Mouse (Mus musculus) granulocyte monocyte progenitor cell, adult 5-6 weeks (primary cell): ENCODE results near the gene Glipr2. TPM values are rescaled to one million over a fixed set of nuclear protein-coding genes. Genes with fewer than 3 reads are reported as not detected.

Source experiments
- ATAC-seq: replicated peaks from 2 replicates; pipeline ENCODE4 v1.8.0; 2016; ENCODE audit warnings: mild to moderate bottlenecking, moderate TSS enrichment, inconsistent platforms; ENCODE audit not compliant: poor library complexity, severe bottlenecking
- total RNA-seq, 2 experiments: library from RNA; stranded (forward) in 1 of 2; stranded (reverse) in 1 of 2; fragments of 200-712, 200-1000 nt in 1 of 2; fragments of >200 nt in 1 of 2; fragmentation: Nextera tagmentation in 1 of 2; gene quantifications; 2 replicates each; pipeline ENCODE4 v1.2.3; 2014 to 2017

Glipr2 gene
- total RNA-seq (2014; fragmentation: Nextera tagmentation) (8.2 and 12.7 TPM in 2 replicates), total RNA-seq (2017) (16.4 and 20.8 TPM in 2 replicates)

DNA sequence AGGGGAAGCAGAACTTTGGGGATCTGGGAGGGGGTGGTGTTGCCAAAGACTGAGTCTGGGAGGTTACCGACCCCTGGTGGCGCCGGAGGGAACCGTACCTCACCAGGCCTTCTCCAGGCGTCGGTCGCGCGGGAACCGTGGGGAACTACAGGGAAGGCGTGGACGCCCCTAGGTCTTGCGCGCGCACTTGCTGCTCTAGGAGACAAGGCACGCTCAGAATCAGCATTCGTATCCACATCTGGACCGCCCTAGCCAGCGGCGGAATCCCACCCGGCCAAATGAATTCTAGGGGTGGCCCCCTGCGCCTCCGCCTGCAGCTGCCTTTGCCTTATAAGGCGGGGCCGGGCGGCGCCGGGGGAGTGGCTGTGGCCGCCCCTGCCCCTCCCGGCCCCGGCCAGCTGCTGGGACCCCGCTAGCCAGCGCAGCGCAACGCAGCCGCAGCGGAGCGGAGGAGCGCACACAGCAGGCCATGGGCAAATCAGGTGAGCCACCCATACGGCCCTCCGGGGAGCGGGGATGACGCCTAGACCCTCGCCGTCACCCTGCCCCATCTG lies at the start of gene Glipr2:
Gene Glipr2, plus strand, starts transcription at position 110 of the 554 bp plus-strand sequence.
- peak; percentile 86 for ATAC-seq

DNA sequence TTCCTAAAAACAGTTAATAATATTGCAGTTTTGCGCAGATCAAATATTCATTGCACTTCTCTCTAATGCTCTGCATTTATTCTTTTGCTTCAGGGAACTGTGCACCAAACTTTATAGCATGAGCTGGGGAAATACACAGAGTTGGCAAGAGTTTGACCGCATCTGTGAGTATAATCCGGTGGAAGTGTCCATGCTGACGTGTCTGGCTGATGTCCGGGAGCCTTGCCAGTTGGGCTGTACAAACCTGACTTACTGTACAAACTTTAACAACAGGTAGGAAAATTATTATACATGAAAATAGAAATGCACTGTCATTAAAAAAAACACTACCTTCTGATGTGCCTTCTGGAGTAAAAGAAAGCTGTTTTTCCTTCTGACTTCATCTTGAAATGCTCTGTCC lies 39.0 kb upstream of the Glipr2 start:
- no peak for ATAC-seq

DNA sequence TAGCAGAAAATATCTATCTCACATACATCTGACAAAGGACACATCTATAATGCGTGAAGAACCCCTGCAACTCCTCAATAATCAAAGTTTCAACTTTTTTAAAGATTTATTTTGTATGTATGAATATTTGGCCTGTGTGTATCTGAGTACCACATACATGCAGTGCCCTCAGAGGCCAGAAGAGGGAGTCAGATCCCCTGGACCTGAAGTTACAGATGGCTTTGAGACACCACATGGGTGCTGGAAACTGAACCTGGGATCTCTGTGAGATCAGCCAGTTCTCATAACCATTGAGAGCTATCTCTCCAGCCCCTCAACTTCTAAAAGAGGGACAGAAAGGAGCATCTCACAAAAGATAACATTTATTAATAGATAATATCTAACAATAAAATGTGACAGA lies 36.6 kb upstream of the Glipr2 start:
- ATAC-seq, result no peak

DNA sequence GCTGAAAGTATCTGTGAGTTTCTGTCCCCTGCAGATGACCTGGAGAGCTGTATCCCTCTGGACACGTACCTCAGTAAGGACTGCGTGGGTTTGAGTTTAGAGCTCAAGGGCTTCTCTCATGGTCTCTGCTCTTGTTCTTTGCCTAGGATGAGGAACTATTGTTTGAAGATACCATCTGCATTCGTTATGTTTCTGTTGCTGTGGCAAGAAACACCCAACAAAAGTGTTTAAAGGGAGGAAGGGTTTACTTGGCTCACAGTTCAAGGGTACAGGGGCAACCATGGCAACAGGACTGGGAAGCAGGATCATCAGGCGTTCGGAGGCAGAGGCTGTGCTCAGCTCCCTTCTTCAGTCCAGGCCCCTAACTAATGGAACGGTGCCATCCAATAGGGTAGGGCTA lies 32.1 kb upstream of the Glipr2 start:
- 0 out of 2 replicates have a peak, but pooled peaks have one; percentile 17 for ATAC-seq

DNA sequence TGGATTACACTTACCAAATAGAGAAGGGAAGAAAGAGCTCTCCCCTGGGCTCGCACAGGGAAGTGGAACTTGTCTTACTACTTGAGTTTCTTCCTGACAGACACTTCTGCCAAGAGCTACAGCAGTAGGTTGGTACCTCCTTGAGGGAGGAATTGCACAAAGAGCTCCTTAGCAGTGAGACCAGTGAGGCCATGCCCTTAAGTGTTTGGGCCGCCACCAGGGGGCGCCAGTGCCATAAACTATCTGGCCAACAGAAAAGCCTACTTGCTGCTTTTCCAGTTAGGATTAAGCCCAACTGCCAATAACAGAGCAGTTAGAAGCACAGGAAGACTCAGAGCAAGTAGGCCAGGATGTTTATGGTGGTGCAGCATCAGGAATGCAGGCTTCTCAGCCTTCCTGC lies 31.4 kb upstream of the Glipr2 start:
- peak; percentile 92 for ATAC-seq

DNA sequence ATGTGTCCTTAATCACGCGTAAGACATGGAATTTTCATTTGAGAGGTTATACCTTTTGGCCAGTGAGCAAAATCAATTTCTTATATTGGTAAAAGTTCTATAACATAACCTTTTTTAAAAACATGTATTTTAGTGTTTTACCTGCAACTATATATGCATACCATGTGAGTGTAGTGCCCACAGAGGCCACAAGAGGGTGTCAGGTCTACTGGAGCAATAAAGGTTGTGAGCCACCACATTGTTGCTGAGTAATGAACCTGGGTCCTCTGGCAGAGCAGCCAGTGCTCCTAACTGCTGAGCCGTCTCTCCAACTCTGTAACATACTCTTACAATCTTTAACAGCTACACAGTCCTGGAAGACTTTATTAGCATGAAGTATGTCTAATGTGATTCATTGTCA lies 29.4 kb upstream of the Glipr2 start:
- ATAC-seq, result peak; percentile 47

DNA sequence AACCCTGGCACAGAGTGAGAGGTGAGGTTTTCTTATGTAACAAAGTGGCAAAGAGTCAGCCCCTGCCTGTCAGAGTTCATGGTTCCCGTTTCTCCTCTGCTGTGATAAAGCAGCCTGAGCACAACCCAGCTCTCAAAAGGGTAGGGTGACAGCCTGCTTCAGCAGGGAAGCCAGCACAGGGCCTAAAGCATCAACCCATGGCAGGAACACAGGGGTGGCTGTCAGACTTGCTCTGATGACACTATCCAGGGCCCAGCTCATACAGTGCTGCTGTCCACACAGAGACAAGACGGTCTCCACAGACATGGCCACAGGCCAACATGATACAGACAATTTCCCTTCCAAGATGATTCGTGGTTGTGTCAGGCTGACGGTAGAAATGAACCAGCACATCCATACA lies 25.3 kb upstream of the Glipr2 start:
- peak; percentile 73 for ATAC-seq

DNA sequence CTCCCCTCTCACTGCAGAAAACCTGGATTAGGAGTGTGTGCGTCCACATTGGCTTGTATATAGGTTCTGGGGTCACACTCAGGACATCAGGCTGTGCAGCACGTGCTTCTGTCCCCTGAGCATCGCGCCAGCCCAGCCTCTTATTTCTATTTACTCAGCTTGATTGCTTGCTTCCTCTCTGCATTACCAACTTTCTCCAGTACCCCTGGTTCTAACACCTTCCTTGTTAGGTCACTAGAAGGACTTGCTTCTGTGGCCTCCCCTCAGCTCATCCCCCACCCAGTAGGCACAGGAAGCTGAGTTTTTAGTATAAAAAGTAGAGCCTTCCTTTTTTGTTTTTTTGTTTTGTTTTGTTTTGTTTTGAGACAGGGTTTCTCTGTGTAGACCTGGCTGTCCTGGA lies 21.0 kb upstream of the Glipr2 start:
- no peak for ATAC-seq

DNA sequence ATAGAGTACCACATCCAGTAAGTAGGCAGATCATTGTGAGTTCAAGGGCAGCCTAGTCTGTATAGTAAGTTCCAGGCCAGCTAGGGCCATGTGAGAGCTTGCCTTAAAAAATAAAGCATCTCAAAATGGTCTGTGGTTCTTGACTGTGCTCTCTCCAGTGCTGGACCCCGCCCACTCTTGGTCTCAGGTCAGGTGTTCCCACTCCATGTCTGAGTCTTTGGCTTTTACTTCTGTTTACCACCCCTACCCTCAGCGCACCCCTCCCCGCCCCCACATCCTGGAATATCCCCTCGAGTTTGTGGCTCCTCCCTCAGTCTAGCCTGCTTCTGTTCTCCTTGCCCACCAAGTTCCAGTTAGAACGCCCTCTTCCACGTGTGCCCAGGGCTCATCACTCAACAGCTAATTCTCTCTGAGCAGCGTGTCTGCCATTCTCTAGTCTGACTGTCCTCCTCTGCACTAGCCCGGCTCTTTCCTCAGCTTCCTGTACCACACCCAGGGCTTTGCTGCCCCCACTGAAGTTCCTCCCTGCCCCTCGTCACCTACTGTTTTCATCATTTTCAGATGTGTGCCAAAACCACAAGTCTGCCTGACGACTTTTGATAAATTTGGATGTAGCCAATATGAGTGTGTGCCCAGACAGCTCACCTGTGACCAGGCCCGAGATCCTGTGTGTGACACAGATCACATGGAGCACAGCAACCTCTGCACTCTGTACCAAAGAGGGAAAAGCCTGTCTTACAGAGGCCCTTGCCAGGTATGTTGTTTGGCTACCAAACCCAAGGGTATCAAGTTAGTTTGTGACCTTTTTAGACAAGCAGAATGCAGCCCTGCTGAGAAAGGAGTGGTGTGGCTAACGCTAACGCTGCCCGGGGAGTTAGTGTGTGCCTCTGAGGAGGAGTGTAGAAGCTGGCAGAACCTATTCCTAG lies 20.2 kb upstream of the Glipr2 start:
- peak; percentile 85 for ATAC-seq

DNA sequence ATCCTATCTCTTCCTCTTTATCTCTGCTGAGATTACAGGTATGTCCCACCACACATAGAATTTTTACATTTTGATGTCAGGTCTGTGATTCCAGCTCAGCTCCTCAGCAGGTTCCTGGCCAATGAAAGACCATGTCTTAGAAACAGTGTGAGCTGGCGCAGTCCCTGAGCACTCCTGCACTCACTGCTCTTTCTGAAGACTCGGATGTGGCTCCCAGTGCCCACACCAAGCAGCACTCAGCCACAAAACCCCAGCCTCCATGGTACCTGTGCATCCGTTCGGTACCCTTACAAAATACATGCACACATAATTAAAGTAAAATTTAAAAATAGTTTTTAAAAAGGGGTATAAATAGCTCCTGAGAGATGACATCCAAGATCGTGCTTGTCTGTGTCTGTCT lies 15.9 kb upstream of the Glipr2 start:
- ATAC-seq, result no peak

DNA sequence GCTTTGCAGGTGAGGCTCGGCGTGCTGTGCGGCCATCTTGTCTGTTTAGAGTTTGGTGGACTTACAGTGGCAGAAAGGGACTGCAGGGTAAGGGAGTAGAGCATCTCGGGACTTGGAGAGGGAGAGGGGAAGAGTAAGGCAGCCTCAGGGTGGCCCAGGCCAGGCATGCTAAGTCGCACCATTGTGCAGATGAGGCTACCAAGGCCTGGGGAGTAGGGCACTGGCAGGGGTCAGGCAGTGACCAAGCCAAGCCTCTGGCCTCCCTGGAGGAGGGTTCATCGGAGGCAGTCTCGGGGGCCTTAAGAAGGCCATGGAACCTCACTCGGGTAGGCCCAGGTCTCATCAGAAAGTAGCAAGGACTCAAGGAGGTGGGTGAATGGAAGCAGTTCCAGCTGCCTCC lies 14.8 kb upstream of the Glipr2 start:
- ATAC-seq, result no peak

DNA sequence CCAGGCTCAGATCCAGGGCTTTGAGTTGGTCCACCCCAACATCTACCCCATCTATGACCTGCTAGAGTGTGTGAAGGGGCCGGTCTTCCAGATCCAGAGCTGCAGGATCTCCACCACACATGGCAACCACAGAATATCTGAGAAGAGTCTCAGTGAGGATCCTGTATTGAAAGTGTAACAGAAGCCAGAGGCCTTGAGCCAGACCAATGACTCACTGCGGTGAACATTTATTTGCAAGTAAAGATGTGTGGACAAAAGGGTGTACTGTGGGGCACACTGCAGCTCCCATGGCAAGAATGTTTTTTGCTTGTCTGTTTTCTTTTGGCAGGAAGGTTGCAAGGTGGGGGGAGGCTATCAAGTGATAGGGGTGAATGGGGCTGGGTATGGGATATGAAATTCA lies 9.6 kb upstream of the Glipr2 start:
- ATAC-seq, result no peak

DNA sequence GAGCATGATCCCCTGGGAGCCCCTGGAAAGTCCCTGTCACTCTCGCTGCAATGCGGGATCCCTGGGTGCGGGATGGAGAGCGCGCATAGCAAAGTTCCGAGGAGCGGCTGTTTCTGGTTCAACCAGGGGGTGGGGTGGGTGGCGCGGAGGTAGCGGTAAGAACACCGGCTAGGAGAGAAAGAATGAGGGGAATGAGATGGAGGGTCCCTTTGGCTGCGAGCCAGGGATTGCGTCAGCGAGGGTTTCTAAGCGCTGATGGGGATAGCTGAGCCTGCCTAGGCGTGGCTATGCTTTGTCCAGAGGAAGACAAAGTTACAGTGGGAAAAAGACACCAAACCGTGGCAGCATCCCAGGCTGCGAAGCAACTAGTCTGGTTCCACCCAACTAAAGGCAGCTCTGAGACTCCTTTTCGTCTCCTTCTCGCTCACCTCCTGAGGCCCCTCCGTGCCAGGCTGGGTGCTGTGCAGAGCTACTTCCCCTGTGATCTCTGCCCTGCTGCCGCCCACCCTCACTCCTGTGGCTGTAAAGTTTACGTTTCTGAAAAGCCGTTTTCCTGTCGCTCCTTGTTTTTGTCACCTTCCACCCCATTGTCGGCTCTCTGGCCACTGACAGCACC lies 753 bp downstream of the Glipr2 start:
- no peak for ATAC-seq

DNA sequence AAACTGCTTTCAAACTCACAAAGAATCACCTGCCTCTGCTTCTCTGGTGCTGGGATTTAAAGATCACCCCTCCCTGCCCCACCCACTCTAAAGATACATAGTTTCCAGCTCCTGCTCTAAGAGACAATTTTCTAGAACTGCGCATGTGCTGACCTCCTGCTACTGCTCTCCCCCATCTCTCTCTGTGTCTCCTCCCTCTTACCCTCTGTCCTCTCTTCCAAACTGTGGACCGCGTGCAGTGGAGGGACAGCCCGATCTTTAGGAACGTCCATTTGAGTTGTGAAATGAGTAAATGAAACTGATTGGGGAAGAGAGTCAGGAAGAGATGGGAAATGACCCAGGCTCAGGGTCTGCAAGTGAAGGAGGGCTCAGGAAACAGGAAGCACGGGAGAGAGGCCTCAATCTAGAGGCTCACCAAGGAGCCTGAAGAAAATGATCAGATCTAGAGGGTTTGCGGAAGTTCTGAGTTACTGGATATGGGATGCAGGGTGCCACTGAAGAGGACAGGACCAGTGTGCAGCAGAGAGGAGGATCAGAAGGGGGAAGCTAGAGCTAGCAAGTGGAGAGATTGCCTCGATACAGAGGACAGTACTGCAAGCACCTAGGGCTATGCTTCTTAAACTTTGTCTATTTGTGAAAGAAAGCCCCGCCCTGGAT lies 2.5 kb downstream of the Glipr2 start:
- peak; percentile 62 for ATAC-seq

DNA sequence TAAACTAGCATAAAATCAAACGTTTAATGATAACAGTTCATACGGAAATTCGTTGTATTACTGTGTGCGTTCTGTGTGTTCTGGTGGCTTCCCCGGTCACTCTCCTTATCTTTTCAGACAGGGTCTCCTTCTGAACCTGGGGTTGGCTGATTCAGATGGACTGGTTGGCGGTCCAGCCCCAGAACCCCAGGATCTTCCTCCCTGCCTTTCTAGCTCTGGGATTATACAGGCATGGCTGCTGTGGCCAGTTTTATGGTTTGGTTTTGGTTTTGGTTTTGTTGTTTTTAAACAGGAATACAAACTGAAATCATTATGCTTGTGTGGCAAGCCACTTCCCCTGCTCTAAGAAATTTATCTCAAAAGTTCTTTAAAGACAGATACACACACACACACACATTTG lies 3.0 kb downstream of the Glipr2 start:
- ATAC-seq, result no peak

DNA sequence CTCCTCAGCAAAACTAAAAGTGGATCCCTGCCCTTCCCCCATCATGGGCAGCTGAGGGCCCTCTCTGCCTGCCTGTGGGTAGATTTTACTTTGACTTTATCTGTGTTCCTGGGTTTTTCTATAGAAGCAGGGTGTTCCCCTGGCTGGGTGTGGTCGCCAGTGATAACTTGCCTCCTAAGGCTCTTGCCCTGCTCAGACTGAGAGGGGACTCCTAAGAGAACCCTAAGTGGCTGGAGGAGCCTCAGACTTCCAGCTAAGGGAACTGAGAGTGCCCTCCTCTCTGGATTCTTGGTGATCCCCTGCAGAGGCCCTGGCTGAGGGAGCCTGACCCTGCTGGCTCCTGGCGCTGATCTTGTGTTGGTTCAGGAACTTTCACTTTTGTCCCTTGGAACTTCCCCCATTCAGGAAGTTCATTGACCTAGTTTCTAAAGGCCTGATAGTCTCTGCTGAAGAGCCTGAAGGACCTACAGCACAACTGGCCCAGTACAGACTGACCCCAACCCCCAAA lies 7.2 kb downstream of the Glipr2 start:
- peak; percentile 8; the same call in 1 of the 2 replicates for ATAC-seq

DNA sequence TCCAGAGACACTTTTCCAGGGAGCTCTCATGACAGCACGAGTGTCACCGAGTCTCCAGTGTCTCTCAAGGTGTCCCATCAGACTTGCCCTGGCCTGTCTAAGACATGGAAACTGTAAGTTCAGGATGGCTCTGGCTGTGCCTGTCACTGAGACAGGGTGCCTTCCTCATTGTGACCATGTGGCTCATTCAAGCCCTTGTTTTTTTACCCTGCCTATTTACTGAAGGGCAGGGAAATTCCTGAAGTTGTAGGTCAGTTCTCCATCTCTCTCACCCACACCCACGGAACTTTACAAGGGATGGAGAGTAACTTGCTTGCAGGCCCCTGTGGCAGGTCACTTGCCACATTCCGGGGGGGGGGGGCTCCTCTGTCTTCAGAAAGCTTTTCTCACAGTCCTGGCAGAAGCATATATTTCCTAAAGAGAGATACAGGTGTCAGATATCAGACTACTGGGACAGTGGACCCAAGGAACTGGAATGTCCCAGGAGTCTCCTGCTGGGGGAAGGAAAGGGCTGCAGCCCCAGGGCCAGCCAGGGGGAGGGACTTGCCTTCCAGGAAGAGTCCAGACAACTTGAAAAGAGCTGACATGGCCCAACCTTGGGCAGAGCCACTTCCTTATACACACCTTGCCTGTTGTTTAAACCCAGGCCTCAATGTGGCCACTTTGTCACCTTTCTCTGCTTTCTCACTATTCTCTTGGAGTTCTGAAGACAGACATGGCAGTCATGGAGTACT lies 7.9 kb downstream of the Glipr2 start:
- peak; percentile 26; the same call in 1 of the 2 replicates for ATAC-seq

DNA sequence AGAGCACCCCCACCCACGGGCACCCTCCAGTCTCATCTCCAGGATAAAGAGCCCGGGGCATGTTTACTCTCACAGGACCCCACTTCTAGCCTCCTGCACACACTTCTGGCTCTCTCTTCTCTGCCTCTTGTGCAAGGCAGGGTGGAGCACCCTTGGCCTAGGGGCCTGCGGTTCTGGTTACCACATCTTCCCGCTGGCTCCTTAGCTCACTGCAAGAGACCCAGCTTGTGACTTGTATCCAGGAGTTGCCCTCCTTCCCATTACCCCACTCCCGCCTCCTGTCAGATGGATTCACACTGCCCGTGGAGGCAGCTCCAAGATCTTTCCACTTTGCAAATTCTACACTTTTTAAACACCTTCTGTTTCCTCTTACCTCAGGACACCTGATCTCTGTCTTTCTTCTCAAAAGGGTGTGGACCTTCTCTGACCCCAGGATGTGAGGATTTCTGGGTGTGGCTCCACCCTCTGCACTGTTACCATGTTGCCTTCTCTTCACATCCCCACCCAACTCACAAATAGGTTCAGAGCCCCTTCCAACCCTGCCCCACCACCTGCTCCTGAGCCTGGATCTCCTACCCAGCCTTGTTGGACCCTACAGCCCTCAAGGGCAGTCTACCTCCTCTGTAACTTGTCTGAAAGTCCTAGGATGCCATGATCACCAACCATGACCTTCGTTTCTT lies 8.8 kb downstream of the Glipr2 start:
- peak; percentile 87 for ATAC-seq

DNA sequence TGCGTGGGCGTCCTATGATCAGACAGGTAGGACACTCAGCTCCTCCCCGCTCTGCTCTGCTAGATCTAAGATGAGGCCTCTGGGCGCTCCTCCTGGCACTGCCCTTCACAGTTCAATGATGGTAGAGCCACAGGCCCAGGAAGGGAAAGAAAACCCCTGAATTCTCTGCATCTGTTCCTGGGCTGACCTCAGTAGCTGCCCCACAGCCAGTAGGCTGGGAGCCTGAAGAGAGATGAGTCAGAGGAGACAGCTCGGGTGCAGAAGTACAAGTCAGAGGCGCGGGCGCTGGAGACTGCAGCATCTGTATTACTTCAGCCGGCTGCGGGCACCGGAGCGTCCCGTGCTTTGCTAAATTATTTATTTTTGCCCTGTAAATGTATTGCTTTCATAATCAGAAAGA lies 11.4 kb downstream of the Glipr2 start:
- ATAC-seq, result no peak
